Mouse (Mus musculus): Measurements from ENCODE around the gene Map4k5. TPM values are rescaled to one million over a fixed set of nuclear protein-coding genes. Genes with fewer than 3 reads are reported as not detected.

Gene Map4k5
- polyA plus RNA-seq, 1 experiment from 2014 or later, result 48.2 TPM

DNA sequence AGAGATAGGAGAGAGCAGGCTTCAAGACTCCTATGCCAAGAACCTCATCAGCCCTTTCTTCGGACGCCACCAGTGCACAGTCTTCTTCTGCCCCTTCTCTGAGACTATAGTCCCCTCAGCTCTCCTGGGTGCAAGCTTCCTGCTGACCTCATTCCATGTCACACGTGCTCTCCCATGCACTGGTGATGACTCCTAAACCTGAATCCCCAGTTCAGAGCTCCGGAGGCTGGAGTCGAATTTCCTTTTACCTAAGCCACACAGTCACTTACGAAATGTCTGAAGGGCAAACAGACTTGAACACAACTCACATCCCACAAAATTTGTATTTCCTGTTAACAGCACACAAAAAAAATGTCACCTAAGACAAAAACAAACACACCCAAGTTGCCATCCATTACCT, 5.2 kb downstream of the Map4k5 start:
- ATAC-seq (ENCODE audit: insufficient number of reproducible peaks, insufficient read depth, low FRiP score, low TSS enrichment, low read depth), result no peak
- Histone ChIP-seq H3K4me2 (no peak overlapping the region), H3K27ac (no peak overlapping the region), H3K4me3 (replicated peaks) (no peak overlapping the region), H3K9me3 (no peaks in the 10 kb centered on the region), H3K36me3 (peaks cover 5% of the 10 kb centered on the region; the same call in 1 of the 2 replicates), H3K27me3 (no peaks in the 10 kb centered on the region), H3K4me1 (replicated peaks) (peaks cover 34% of the 10 kb centered on the region), H3K9ac (replicated peaks) (no peak overlapping the region)
- 69% methylated on average over 6 of the region's 6 CpGs for WGBS

DNA sequence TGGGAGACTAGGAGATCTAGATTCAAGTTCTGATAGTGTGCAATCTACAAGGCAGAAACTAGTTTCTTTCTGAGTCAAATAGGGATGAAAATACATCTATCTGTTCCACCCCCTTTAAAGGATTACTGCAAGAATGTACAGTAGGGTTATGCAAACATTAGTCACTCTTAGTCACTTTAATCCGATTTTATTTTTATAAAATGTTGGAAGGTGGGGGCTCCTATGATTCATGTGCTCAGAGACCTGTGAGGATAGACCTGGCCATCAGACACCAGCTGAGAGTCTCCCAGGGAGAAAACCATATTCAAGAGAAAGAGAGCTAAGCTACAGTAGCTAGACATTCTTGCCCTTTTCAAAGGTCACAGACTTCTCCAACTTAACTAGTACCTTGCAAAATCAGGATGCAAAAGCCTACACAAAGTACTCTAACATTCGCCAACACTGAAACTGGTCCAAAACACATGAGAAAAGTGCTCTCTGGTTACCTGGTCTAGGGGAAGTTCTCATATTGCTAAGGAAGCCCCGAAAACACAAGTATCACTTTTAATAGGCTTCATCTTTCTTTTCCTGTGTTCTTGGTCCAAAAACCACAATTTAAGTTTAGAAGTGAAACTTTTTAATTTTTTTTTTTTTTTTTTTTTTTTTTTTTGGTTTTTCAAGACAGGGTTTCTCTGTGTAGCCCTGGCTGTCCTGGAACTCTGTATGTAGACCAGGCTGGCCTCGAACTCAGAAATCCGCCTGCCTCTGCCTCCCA, 7.7 kb downstream of the Map4k5 start:
- H3K9ac ChIP-seq (replicated peaks), result no peak overlapping the region
- no peak for ATAC-seq (ENCODE audit: insufficient number of reproducible peaks, insufficient read depth, low FRiP score, low TSS enrichment, low read depth)
- no peaks in the 10 kb centered on the region for H3K27me3 ChIP-seq
- H3K27ac ChIP-seq, result no peak overlapping the region
- peaks cover 3% of the 10 kb centered on the region; the same call in 1 of the 2 replicates for H3K36me3 ChIP-seq
- no peak overlapping the region for H3K4me3 ChIP-seq (replicated peaks)
- WGBS, result 92% methylated on average over 5 of the region's 5 CpGs
- H3K4me2 ChIP-seq, result no peak overlapping the region
- H3K4me1 ChIP-seq (replicated peaks), result peaks cover 34% of the 10 kb centered on the region
- no peaks in the 10 kb centered on the region for H3K9me3 ChIP-seq

DNA sequence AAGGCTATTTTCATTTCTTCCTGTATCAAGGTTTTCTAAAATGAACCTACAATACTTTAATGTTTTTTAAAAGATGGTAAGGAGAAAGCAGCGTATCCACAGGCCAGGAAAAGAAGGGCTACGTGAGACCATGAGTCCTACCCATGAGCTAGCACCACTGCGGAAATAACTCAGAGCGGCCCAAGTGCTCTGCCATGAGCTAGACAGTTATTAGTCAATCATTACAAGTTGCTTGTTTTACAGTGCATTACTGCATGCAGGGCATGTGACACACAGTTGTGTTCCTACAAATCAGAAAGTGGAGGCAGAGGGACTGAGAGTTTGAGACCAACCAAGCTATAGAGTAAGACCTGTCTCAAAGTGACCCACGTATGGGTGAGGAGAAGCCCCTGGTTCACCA, 8.9 kb downstream of the Map4k5 start:
- no peaks in the 10 kb centered on the region for H3K27me3 ChIP-seq
- no peak overlapping the region for H3K27ac ChIP-seq
- ATAC-seq (ENCODE audit: insufficient number of reproducible peaks, insufficient read depth, low FRiP score, low TSS enrichment, low read depth), result no peak
- peaks cover 34% of the 10 kb centered on the region for H3K4me1 ChIP-seq (replicated peaks)
- no peak overlapping the region for H3K4me2 ChIP-seq
- H3K36me3 ChIP-seq, result no peaks in the 10 kb centered on the region
- WGBS, result 96% methylated on average over 5 of the region's 5 CpGs
- H3K9me3 ChIP-seq, result no peaks in the 10 kb centered on the region
- H3K9ac ChIP-seq (replicated peaks), result no peak overlapping the region
- no peak overlapping the region for H3K4me3 ChIP-seq (replicated peaks)

- WGBS, result 35% methylated on average over 10 of the region's 10 CpGs
- no peaks in the 10 kb centered on the region for H3K36me3 ChIP-seq
- peaks cover 24% of the 10 kb centered on the region for H3K4me1 ChIP-seq (replicated peaks)
- H3K4me3 ChIP-seq (replicated peaks), result no peak overlapping the region
- no peak overlapping the region for H3K4me2 ChIP-seq
- no peaks in the 10 kb centered on the region for H3K9me3 ChIP-seq
- no peak overlapping the region for H3K9ac ChIP-seq (replicated peaks)
- H3K27ac ChIP-seq, result no peak overlapping the region
- H3K27me3 ChIP-seq, result no peaks in the 10 kb centered on the region
- no peak for ATAC-seq (ENCODE audit: insufficient number of reproducible peaks, insufficient read depth, low FRiP score, low TSS enrichment, low read depth)
Measured at GRCm38 (mm10) chr12:69881198-69881905, 11.6 kb downstream of the Map4k5 start.

GRCm38 (mm10) chr12:69879739-69880138, 13.3 kb downstream of the Map4k5 start:
- Histone ChIP-seq H3K4me2 (no peak overlapping the region), H3K27me3 (no peaks in the 10 kb centered on the region), H3K36me3 (no peaks in the 10 kb centered on the region), H3K4me1 (replicated peaks) (peaks cover 24% of the 10 kb centered on the region), H3K27ac (peak overlapping the region; percentile 67; the same call in 1 of the 2 replicates), H3K9ac (replicated peaks) (no peak overlapping the region), H3K4me3 (replicated peaks) (no peak overlapping the region), H3K9me3 (no peaks in the 10 kb centered on the region)
- WGBS, result 19% methylated on average over 6 of the region's 6 CpGs
- no peak for ATAC-seq (ENCODE audit: insufficient number of reproducible peaks, insufficient read depth, low FRiP score, low TSS enrichment, low read depth)

DNA sequence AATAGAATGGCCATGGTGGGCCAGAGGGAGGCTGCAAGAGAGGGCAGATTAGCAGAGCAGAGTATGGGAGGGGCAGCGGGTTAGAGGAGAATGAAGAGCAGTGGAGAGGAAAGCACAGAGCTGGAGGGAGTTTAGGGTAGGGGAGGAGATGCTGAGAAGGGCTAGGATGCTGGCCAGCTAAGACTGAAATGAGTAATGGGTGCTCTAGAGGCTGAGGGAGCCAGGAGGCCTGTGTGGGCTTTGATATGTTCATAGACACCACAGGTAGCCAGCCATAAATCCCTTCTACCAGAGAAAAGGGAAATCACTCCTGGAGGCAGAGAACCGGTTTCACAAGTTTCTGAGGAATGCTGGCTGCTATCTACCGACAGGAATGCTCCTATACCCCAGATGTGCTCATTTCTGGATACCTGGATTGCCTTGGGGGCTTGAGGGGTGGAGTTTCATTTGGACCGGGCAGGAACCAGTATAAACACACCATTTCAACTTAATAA, 13.8 kb downstream of the Map4k5 start:
- H3K9me3 ChIP-seq, result no peaks in the 10 kb centered on the region
- H3K36me3 ChIP-seq, result no peaks in the 10 kb centered on the region
- H3K4me2 ChIP-seq, result no peak overlapping the region
- H3K4me1 ChIP-seq (replicated peaks), result peaks cover 24% of the 10 kb centered on the region
- no peak overlapping the region for H3K4me3 ChIP-seq (replicated peaks)
- no peak overlapping the region for H3K9ac ChIP-seq (replicated peaks)
- H3K27ac ChIP-seq, result no peak overlapping the region; the same call in 1 of the 2 replicates
- H3K27me3 ChIP-seq, result no peaks in the 10 kb centered on the region
- 10% methylated on average over 4 of the region's 4 CpGs for WGBS
- ATAC-seq (ENCODE audit: insufficient number of reproducible peaks, insufficient read depth, low FRiP score, low TSS enrichment, low read depth), result no peak

- Histone ChIP-seq H3K9me3 (no peaks in the 10 kb centered on the region), H3K9ac (replicated peaks) (no peak overlapping the region), H3K4me3 (replicated peaks) (no peak overlapping the region), H3K27ac (no peak overlapping the region), H3K4me1 (replicated peaks) (peaks cover 24% of the 10 kb centered on the region), H3K27me3 (no peaks in the 10 kb centered on the region), H3K4me2 (no peak overlapping the region), H3K36me3 (peaks cover 5% of the 10 kb centered on the region; the same call in 1 of the 2 replicates)
- no peak for ATAC-seq (ENCODE audit: insufficient number of reproducible peaks, insufficient read depth, low FRiP score, low TSS enrichment, low read depth)
- 89% methylated on average over 9 of the region's 9 CpGs for WGBS
Measured at GRCm38 (mm10) chr12:69877842-69878363, 15.1 kb downstream of the Map4k5 start.

- Histone ChIP-seq H3K9me3 (no peaks in the 10 kb centered on the region), H3K36me3 (peaks cover 31% of the 10 kb centered on the region), H3K9ac (replicated peaks) (no peak overlapping the region), H3K4me3 (replicated peaks) (no peak overlapping the region), H3K4me1 (replicated peaks) (no peaks in the 10 kb centered on the region), H3K4me2 (no peak overlapping the region), H3K27me3 (no peaks in the 10 kb centered on the region), H3K27ac (no peak overlapping the region)
- 98% methylated on average over 5 of the region's 5 CpGs for WGBS
- ATAC-seq (ENCODE audit: insufficient number of reproducible peaks, insufficient read depth, low FRiP score, low TSS enrichment, low read depth), result no peak
Measured at GRCm38 (mm10) chr12:69871632-69872031, 21.4 kb downstream of the Map4k5 start.

GRCm38 (mm10) chr12:69867338-69867737, 25.7 kb downstream of the Map4k5 start:
- 75% methylated on average over 5 of the region's 5 CpGs for whole genome bisulfite sequencing

GRCm38 (mm10) chr12:69864164-69864692, 28.8 kb downstream of the Map4k5 start:
- Histone ChIP-seq H3K4me3 (replicated peaks) (no peak overlapping the region), H3K4me1 (replicated peaks) (0 out of 2 replicates have a peak, but pooled peaks cover 3% of the 10 kb centered on the region), H3K9ac (replicated peaks) (no peak overlapping the region), H3K27me3 (no peaks in the 10 kb centered on the region), H3K4me2 (no peak overlapping the region), H3K27ac (no peak overlapping the region), H3K9me3 (no peaks in the 10 kb centered on the region), H3K36me3 (peaks cover 26% of the 10 kb centered on the region; the same call in 1 of the 2 replicates)
- 61% methylated on average over 4 of the region's 4 CpGs for WGBS
- ATAC-seq (ENCODE audit: insufficient number of reproducible peaks, insufficient read depth, low FRiP score, low TSS enrichment, low read depth), result no peak

More at GRCm38 (mm10) chr12:69867338-69867737, 25.7 kb downstream of the Map4k5 start:
- no peak overlapping the region for H3K4me2 ChIP-seq
- H3K27ac ChIP-seq, result no peak overlapping the region
- no peak overlapping the region for H3K4me3 ChIP-seq (replicated peaks)
- no peak for ATAC-seq (ENCODE audit: insufficient number of reproducible peaks, insufficient read depth, low FRiP score, low TSS enrichment, low read depth)
- H3K9ac ChIP-seq (replicated peaks), result no peak overlapping the region
- peaks cover 45% of the 10 kb centered on the region for H3K36me3 ChIP-seq
- H3K9me3 ChIP-seq, result no peaks in the 10 kb centered on the region
- no peaks in the 10 kb centered on the region for H3K27me3 ChIP-seq
- 0 out of 2 replicates have a peak, but pooled peaks cover 3% of the 10 kb centered on the region for H3K4me1 ChIP-seq (replicated peaks)

DNA sequence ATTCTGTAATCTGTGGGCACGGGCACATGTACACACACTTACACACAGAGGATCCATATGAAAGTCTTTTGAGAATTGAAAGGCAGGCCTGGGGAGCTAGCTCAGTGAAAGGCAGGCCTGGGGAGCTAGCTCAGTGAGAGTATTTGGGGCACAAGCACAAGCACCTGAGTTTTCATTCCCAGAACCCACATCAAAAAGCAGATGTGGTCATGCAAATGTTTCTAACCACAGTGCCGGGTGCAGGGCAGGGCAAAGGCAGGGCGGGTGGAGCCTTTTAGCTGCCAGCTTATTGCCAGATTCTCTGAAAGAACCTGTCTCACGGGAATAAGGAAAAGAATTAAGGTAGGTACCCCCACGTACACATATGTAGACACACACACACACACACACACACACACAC, 29.5 kb downstream of the Map4k5 start:
- no peak overlapping the region for H3K4me3 ChIP-seq (replicated peaks)
- H3K27me3 ChIP-seq, result no peaks in the 10 kb centered on the region
- no peak overlapping the region for H3K27ac ChIP-seq
- WGBS, result 71% methylated on average over 5 of the region's 5 CpGs
- no peak for ATAC-seq (ENCODE audit: insufficient number of reproducible peaks, insufficient read depth, low FRiP score, low TSS enrichment, low read depth)
- H3K4me2 ChIP-seq, result no peak overlapping the region
- H3K4me1 ChIP-seq (replicated peaks), result 0 out of 2 replicates have a peak, but pooled peaks cover 3% of the 10 kb centered on the region
- H3K9ac ChIP-seq (replicated peaks), result no peak overlapping the region
- H3K9me3 ChIP-seq, result no peaks in the 10 kb centered on the region
- peaks cover 26% of the 10 kb centered on the region; the same call in 1 of the 2 replicates for H3K36me3 ChIP-seq

Measured in limb, embryonic 12.5 days (tissue).